Mouse (Mus musculus): ENCODE data around the gene Pkp4.

The Pkp4 gene

DNA sequence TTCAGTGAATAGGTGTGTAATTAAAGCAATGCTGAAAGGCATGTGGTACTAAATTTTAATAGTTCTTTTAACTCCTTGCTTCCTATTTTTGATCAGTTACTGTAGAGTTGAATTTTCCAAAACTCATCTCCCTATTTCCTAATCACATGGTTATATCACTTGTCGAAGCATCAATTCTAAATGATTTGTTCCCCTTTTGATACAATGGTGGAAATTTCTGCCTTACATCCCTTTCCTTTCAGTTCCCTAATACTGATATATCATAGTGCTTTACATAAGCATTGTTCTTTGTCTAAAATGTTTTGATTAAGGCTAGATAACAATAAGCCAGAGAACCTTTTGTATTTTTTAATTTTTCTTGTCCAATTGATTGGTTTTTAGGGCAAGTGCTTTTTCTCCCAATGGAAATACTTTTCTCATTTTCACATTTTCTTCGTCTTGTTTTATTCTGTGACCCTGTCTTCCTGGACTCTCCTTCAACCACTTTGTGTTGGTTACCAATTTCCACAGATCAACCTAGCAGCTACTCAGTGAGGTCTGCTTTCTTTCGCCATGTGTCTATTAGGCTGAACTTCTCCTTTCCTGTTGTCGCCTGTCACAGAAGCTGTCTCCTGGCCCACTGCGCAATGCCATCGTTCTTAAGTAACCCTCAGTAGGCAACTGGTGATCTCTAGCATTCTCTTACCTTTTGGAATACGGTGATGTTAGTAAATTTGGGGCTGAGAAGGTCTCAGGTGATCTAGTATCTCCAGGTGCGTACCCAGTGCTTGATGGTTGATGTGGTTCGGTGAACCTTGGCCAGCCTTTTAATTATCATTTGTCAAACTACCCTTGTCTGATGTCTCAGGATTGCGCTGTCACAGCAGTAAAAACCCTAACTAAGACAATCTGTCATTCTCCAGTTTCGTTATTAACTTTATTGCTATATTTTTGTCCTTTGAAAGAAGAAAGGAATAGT, 23.7 kb downstream of the Pkp4 start:
- DNase-seq (ENCODE audit: low read depth, low spot score) = no peak

DNA sequence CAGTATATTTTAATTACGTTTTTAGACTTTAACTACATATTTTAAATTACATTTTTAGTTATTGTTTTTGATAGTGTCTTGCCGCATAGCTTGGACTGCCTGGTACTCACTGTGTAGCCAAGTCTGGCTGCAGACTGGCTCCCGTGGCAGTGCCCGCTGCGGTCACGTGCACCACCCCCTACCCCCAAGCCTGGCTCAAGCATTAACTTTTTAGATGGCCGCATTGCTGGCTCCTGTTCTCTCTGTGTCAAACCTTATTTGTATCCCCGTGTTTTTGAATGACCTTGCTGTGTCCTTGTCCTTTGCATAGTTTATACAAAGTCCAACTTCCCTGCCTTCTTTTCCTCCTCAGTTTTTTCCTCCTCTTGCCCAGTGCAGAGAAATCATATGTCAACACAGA, 25.5 kb downstream of the Pkp4 start:
- DNase-seq (ENCODE audit: low read depth, low spot score) = no peak

DNA sequence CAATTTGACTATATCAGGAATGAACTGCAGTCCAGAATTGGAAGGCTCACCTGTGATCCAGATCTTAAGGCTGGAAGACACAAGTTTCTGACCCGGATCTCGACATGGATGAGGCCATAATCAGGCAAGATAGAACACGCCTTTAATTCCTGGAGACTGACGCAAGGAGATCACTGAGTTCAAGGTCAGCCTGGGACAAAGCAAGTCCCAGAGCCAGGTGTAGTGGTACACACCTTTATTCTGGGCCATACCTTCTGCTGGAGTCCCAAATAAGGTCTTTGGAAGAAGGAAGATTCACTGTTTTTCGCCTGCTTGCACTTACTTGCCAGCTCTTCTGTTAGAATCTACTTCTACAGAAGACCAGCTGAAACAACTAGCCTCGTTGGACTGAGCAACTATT, 26.3 kb downstream of the Pkp4 start:
- DNase-seq (ENCODE audit: low read depth, low spot score) = no peak

DNA sequence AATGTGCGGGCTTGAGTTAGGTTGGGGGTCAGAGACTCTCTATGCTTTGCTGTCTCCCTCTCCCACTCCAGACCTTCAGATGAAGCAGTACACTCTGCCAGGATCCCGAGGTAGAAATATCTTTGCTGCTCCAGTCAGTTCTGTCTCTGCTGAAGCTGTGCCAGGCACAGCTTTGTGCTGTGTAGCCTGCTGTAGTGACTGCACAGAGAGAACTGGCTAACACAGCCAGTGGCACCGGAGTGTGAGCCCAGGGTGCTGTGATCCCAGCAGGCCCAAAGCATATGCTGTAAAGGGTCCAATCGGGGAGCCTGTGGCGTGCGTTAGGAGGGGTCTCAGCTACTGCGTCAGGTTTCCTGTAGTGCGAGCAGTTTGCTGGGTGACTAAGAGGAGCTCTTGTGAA, 27.7 kb downstream of the Pkp4 start:
- no peak for DNase-seq (ENCODE audit: low read depth, low spot score)

DNA sequence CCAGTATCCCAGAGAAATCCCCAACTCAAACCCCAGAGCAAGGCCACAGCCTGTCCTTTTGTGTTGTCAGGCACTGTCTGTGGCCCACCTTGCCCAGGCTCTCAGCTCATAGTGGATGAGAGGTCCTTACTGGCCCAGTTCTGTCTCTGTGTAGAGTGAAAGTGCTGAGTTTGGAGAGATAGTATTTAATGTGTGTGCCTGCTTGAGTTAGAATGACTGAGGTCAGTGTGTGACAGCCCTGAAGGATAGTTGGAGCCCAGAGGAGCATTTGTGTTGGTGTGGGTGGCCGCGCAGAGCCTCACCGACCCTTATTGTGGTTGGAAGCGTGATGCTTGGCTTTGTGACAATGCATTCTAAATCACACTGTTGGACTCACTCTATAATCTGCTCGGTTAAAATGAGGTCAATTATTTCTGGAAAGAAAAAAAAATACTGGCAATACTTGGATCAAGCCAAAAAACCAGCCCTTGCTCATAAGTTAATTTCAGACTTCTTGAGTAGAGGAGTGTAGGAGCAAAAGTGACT, 29.1 kb downstream of the Pkp4 start:
- DNase-seq (ENCODE audit: low read depth, low spot score) = no peak

DNA sequence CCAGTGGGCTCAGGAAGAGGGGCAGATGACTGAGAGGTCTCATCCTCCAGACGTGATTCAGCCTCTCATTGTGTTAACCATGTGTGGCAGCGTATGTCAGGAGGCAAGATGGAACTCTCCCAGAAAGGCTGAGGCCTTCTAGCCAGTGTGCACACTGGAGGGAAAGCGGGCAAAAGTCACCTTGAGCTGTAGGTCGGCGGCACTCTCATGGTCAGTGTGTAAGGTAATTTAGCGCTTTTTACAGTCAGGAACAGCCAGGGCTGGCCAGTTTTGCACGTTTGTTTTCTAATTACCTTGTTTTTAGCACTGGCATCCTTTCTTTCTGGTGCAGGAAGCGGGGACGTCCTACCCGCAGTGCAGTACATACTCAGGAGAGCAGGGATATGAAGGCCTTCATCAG, 29.5 kb downstream of the Pkp4 start:
- DNase-seq (ENCODE audit: low read depth, low spot score) = no peak

DNA sequence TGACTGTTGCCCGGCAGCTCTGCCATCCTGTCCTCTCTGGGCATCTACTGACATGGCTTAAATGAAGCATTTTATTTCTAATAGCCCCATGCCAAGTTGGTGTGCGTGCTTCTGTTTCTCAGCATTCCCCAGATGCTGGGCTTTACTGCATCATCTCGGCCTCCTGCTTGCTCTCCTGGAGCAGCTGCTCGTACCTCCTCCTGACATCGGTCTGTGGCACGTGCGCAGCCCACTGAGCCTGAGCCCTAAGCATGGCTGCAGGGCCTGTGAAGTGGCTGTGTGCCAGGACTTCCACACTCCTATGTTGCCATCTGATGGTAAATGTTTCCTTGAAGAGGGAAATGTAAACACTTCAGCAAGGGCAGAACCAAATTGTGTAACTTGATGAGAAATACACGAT, 30.8 kb downstream of the Pkp4 start:
- no peak for DNase-seq (ENCODE audit: low read depth, low spot score)

DNA sequence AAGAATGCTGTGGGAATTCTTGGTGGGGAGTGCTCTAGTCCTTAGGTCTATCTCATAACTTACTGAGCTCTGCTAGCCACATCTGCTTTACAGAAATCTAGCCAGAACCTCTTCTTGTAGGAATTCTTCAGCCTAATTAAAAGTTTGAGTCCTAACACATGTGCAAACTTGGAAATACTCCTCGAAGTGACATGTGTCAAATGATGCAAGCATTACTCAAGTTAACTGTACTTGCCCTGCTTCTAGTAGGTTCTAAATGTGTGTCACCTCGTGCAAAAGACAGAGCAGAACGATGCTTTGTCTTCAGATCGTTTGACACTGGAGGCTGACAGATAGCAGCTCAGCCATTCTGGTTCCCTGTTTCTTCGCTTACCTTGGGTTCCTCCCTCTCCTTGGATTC, 32.5 kb downstream of the Pkp4 start:
- DNase-seq (ENCODE audit: low read depth, low spot score) = no peak

DNA sequence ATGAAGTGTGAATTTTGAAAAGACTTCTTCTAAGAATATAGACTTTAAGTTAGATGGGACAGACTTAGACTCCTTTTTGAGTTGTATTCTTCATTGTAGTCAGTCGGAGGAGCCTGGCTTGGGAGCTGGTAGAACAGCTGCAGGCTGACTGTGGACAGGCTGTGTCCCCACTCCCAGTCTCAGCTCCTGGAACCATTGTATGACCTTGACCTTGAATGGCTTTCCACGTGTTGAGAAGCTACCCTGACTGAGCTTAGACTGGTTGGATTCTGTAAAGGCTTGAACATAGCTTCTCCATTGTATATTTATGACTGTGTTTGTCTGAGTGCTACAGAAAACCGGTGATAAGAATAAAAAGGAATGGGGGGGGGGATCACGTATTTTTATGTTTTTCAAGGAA, 36.5 kb downstream of the Pkp4 start:
- no peak for DNase-seq (ENCODE audit: low read depth, low spot score)

DNA sequence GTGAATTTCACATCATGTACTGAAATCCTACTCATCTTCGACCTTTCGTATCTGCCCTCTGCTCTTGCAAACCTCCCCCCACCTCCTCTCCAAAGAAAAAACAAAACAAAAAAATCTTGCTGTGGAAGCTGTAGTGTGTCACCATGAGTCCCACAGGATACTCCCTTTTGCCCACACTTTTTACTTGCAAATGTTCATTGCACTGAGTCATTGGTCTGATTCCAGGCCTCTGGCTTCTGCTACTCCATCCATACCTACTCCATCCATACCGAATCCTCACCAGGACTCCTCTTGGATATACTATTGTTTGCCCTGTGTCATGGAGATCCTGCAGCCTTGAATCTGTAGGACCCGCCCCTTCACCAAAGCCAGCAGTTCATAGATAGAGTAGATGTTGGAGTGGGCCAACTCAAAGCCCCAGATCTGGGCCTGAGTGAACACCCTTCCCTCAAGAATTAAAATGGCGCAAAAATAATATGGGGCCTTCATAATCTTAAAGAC, 38.9 kb downstream of the Pkp4 start:
- DNase-seq (ENCODE audit: low read depth, low spot score) = no peak

DNA sequence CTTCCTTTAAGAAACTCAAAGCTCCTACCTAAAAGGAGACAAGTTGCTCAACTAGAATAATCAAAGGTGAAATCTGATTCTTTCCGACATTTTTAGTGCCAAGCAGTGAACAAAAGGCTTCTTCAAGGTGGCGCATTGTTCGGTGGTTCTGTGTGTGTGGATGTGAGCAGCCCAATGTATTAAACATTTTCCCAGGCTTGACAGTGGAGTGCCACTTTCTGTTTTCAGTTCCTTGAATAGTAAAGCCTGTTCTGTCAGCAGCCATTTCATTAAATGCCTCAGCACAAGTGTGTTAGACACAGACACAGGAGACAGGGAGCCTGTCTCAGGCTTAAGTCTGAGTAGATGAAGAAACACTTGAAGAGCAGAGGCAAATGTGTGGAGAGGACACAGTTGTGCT, 39.9 kb downstream of the Pkp4 start:
- DNase-seq (ENCODE audit: low read depth, low spot score) = no peak

DNA sequence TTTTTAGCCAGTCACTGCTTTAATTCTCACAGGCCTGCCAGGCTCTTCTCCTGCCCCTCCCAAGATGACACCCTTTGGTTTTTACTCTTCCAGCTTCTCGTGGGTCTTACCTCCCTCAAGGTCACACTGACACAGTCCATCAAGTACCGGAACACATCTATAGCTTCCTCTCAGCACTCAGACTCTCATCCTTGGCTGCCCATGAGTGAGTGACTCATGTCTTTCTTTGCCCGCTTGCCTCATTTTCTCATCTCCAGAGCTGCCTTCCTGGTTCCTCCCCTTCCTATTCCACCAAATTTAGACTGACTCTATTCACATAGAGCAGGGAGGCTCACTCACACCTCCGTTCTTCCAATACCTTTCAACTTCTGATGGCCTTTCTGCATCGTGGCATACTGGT, 42.3 kb downstream of the Pkp4 start:
- DNase-seq (ENCODE audit: low read depth, low spot score) = no peak

DNA sequence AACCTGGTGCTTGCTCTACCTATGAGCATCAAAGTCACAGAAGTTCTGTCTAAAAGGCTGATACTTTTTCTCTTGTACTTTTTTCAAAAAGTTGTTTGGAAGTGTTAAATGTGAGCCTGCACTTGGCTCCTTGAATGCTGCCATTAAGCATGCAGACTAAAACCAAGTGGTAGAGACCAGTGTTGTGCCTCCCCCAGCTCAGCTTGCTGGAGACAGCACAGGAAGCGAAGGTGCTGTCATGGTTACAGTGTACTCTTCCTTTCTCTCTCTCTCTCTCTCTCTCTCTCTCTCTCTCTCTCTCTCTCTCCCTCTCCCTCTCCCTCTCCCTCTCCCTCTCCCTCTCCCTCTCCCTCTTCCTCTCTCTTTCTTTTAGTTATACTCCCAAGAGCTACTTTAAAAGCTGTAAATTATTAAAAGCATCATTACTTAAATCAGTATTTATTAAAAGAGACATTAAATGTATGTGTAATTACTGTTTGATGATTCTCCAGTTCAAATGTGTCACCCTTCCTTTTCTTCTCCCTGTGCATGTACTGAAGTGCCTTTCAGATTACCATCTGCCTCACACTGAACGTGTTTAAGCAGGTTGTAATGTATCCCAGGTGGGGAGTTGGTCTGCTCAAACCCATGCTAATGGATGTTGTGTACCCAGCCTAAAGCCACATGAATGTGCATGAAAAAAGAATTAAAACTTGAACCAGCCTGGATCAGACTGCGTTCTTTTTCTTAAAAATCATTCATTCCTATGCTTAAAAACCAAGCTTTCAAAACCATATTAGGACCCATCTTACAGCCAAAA, 43.2 kb downstream of the Pkp4 start:
- DNase-seq (ENCODE audit: low read depth, low spot score) = peak; percentile 27

DNA sequence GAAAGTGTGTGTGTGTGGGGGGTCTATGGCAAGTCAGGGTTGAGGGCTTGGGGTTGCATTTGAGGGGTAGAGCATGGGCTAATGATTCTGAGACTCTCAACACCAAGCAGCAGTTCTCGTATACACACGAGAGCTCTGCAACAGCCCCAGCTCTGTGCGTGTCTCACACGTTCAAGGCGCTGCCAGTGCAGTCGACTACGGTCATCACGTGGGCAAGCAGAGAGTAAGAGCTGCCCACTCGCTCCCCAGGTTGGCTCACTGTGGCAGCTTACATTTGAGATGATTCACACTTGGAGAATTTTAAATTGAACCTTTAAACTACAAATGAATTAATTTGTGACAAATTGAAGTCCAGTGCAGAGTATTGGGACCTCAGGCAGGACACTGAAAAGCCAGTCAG, 44.4 kb downstream of the Pkp4 start:
- DNase-seq (ENCODE audit: low read depth, low spot score) = no peak

DNA sequence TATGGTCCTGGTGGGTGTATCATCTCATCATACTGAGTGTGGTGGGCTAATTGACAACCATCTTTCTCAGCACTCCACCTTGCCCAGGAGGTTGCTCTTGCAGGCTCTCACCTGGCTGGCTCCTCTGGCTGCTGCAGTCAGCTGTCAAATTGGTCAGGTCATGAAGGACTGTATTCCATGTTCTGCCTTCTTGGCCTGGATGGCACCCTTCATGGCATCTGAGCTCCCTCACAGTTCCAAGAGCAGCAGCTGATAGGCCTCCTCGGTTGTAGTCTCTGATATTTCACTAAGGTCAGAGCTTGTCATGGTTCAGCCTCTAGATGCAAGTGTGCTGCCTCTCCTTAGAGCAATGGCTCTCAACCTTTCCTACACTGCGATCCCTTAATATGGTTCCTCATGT, 45.5 kb downstream of the Pkp4 start:
- no peak for DNase-seq (ENCODE audit: low read depth, low spot score)

DNA sequence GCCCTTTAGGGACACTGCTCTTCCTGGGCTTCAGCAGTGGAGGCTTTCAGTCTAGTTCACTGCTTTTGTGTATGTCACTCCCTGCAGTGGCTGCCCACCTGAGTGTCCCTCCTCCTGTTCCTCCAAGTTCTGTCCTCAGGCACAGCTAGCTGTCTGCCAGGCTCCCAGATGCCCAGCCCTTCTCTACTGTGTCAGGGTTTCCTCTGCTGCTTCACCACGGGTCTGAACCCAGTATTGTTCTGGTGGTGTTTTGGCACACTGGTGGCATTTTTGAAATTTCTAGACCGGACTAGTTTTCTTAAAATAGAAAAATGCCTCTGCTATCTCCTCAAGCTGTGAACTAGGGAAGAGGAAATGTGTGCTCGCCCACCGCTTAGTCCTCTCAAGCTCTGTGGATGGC, 46.6 kb downstream of the Pkp4 start:
- DNase-seq (ENCODE audit: low read depth, low spot score) = no peak

DNA sequence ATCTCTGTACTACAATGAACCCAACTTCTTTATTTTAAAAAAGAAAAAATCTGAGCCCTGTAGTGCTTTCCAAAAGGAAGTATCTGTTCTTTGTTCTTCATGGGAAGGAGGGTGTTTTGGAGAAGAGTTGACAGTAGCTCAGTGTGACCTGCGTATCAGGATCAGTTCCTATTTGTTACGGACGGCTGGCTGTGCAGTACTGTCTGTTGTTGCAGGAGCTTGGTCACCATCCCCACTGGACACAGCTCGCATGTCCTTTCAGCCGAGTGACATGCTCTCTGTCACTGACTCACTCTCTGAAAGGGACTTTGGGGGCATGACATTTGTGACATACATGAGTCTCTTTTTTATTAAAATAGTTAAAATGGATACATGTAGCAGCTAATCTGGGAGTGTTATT, 47.1 kb downstream of the Pkp4 start:
- no peak for DNase-seq (ENCODE audit: low read depth, low spot score)

DNA sequence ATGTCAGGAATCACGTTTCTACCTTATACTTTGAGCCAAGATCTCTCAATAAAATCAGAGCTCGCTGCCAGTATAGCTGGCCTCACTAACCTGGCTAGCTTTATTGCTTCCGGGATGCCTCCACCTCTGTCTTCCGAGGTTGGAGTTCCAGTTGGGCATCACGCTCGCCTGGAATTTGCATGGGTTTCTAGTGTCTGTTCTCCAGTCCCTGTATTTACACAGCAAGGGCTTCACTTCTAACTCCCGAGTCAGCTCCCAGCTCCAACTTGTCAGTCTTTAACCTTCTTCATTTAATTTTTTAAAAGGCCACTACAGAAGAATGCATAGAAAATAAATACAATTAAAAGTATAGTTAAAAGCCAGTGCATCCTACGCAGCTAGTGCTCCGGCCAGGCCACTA, 47.6 kb downstream of the Pkp4 start:
- no peak for DNase-seq (ENCODE audit: low read depth, low spot score)

DNA sequence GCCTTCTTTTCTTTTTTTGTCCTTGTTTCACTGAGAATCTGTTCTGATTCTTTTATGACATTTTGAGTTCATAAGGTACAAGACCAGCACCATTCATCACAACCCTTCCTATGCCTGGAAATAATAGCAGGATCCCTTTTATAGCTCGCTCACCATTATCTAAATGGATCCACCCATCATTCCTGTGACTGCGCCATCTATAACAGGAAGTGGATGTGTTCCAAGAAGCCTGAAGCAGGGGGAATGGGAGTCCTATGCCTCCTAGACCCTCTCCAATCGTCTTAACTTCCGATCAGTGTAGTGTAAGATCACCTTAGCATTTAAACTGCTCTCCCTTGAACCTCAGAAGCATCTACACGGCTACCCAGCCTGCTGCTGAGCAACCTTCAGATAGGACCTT, 50.4 kb downstream of the Pkp4 start:
- no peak for DNase-seq (ENCODE audit: low read depth, low spot score)

DNA sequence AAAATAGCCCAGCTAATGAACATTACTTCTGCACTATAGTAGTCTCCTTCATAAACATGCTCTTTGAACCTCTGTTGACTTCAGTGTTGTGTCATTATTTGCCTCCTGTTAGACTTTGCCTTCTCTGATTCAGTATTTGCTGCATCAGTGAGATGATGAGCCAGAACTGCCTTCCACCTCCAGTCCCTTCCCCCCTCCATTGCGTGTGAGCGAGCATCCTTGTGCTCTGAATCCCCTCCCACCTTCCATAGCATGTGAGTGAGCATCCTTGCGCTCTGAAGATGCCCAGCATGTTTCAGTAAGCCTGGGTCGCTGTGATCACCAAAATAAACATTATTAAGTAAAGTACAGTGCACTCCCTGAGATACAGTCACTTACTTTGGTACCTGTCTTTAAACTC, 51.8 kb downstream of the Pkp4 start:
- DNase-seq (ENCODE audit: low read depth, low spot score) = no peak

DNA sequence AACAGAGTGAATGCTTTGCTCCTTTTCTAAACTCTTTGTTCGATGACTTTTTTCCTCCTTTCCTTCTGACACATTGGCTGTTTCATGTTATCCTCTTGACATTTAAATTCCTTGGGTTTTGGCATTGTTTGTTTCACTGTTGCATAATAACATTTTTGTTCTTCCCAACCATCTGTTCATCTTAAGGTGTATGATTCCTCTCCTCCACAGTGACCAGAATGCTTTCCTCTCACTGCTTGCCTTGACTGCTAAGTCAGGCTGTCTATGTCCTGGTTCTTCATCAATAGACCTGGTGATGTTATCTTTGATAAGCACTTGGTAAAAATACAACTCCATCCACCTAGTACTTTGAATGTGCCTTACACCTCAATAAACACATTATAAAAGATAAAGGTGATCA, 52.2 kb downstream of the Pkp4 start:
- no peak for DNase-seq (ENCODE audit: low read depth, low spot score)

DNA sequence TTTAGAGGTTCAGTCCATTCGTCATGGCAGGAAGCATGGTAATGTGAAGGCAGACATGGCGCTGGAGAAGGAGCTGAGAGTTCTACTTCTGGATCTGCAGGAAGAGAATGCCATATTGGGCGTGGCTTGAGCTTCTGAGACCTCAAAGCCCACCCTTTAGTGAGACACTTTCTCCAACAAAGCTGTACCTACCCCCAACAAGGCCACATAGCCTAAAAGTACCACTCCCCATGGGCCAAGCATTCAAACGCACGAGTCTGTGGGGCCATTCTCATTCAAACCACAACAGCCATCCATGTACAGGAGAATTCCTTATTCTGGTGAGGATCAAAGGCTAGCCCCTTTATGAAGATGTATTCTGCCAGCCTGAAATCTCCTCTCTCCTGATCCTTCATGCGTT, 57.3 kb downstream of the Pkp4 start:
- DNase-seq (ENCODE audit: low read depth, low spot score) = no peak
